Mouse (Mus musculus): ENCODE results near the gene Ppp1r9b. TPM values are rescaled to one million over a fixed set of nuclear protein-coding genes. Genes with fewer than 3 reads are reported as not detected.
A peak's percentile ranks its signal among the peaks of the same experiment; 100 is the strongest.

Ppp1r9b gene
- total and polyA plus RNA-seq, 2 experiments from 2014 or later: 20.4 to 217 TPM

- H3K27ac ChIP-seq (ENCODE audit: low read depth, low read length): 0 out of 2 replicates have a peak overlapping the region, but pooled peaks have one; percentile 59
- peak overlapping the region; percentile 97 for H3K9ac ChIP-seq (replicated peaks; ENCODE audit: low read length, poor library complexity, severe bottlenecking)
- H3K27me3 ChIP-seq (ENCODE audit: insufficient read depth, low read length): no peaks in the 10 kb centered on the region
- H3K36me3 ChIP-seq (ENCODE audit: insufficient read depth, low read length): peaks cover 24% of the 10 kb centered on the region; the same call in 1 of the 2 replicates
- ATAC-seq (ENCODE audit: low FRiP score) (no peak), DNase-seq (ENCODE audit: low spot score) (no peak)
- peak overlapping the region; percentile 91 for H3K4me3 ChIP-seq (ENCODE audit: low read depth, low read length)
- H3K4me1 ChIP-seq (ENCODE audit: insufficient read depth, low read length): peaks cover 19% of the 10 kb centered on the region; the same call in 1 of the 2 replicates
- WGBS: 40% methylated on average over 3 of the region's 3 CpGs
- TF ChIP-seq CTCF (IDR thresholded peaks at IDR 0.05): no peak
- H3K9me3 ChIP-seq (ENCODE audit: low read length): no peaks in the 10 kb centered on the region
- H3K4me2 ChIP-seq (ENCODE audit: low read depth, low read length, poor library complexity, severe bottlenecking): peak overlapping the region; percentile 88
Observed at GRCm38 (mm10) chr11:95012075-95012474, 21.2 kb downstream of the Ppp1r9b start.

GRCm38 (mm10) chr11:95012487-95012886 lies 21.7 kb downstream of the Ppp1r9b start:
- H3K9me3 ChIP-seq (ENCODE audit: low read length): no peaks in the 10 kb centered on the region
- peak overlapping the region; percentile 91; the same call in 1 of the 2 replicates for H3K4me3 ChIP-seq (ENCODE audit: low read depth, low read length)
- peaks cover 24% of the 10 kb centered on the region; the same call in 1 of the 2 replicates for H3K36me3 ChIP-seq (ENCODE audit: insufficient read depth, low read length)
- H3K27me3 ChIP-seq (ENCODE audit: insufficient read depth, low read length): no peaks in the 10 kb centered on the region
- no peak for TF ChIP-seq CTCF (IDR thresholded peaks at IDR 0.05)
- ATAC-seq (ENCODE audit: low FRiP score) (no peak), DNase-seq (ENCODE audit: low spot score) (no peak)
- H3K27ac ChIP-seq (ENCODE audit: low read depth, low read length): 0 out of 2 replicates have a peak overlapping the region, but pooled peaks have one; percentile 59
- peak overlapping the region; percentile 88 for H3K4me2 ChIP-seq (ENCODE audit: low read depth, low read length, poor library complexity, severe bottlenecking)
- 21% methylated on average over 3 of the region's 3 CpGs for WGBS
- H3K9ac ChIP-seq (replicated peaks; ENCODE audit: low read length, poor library complexity, severe bottlenecking): peak overlapping the region; percentile 97; the same call in 1 of the 2 replicates
- H3K4me1 ChIP-seq (ENCODE audit: insufficient read depth, low read length): peaks cover 15% of the 10 kb centered on the region; the same call in 1 of the 2 replicates

- H3K9me3 ChIP-seq (ENCODE audit: low read length): no peaks in the 10 kb centered on the region
- H3K27me3 ChIP-seq (ENCODE audit: insufficient read depth, low read length): no peaks in the 10 kb centered on the region
- DNase-seq (ENCODE audit: low spot score): no peak
- WGBS: 78% methylated on average over 3 of the region's 3 CpGs
- H3K4me3 ChIP-seq (ENCODE audit: low read depth, low read length): no peak overlapping the region
- TF ChIP-seq CTCF (IDR thresholded peaks at IDR 0.05): no peak
- H3K36me3 ChIP-seq (ENCODE audit: insufficient read depth, low read length): peaks cover 42% of the 10 kb centered on the region
- peaks cover 8% of the 10 kb centered on the region; the same call in 1 of the 2 replicates for H3K4me1 ChIP-seq (ENCODE audit: insufficient read depth, low read length)
- no peak for ATAC-seq (ENCODE audit: low FRiP score)
- no peak overlapping the region for H3K4me2 ChIP-seq (ENCODE audit: low read depth, low read length, poor library complexity, severe bottlenecking)
- no peak overlapping the region for H3K27ac ChIP-seq (ENCODE audit: low read depth, low read length)
- peak overlapping the region; percentile 13; the same call in 1 of the 2 replicates for H3K9ac ChIP-seq (replicated peaks; ENCODE audit: low read length, poor library complexity, severe bottlenecking)
Observed at GRCm38 (mm10) chr11:95015484-95015883, 24.6 kb downstream of the Ppp1r9b start.

- Histone ChIP-seq H3K27me3 (ENCODE audit: insufficient read depth, low read length) (no peaks in the 10 kb centered on the region), H3K9ac (replicated peaks; ENCODE audit: low read length, poor library complexity, severe bottlenecking) (no peak overlapping the region), H3K4me1 (ENCODE audit: insufficient read depth, low read length) (no peaks in the 10 kb centered on the region), H3K27ac (ENCODE audit: low read depth, low read length) (no peak overlapping the region), H3K36me3 (ENCODE audit: insufficient read depth, low read length) (peaks cover 63% of the 10 kb centered on the region), H3K9me3 (ENCODE audit: low read length) (no peaks in the 10 kb centered on the region), H3K4me2 (ENCODE audit: low read depth, low read length, poor library complexity, severe bottlenecking) (no peak overlapping the region), H3K4me3 (ENCODE audit: low read depth, low read length) (no peak overlapping the region)
- ATAC-seq (ENCODE audit: low FRiP score) (no peak), DNase-seq (ENCODE audit: low spot score) (no peak)
- 83% methylated on average over 10 of the region's 10 CpGs for WGBS
- TF ChIP-seq CTCF (IDR thresholded peaks at IDR 0.05): peak; percentile 67
Observed at GRCm38 (mm10) chr11:95022237-95022992, 31.6 kb downstream of the Ppp1r9b start.

GRCm38 (mm10) chr11:95023481-95023880 lies 32.6 kb downstream of the Ppp1r9b start:
- no peak overlapping the region for H3K9ac ChIP-seq (replicated peaks; ENCODE audit: low read length, poor library complexity, severe bottlenecking)
- H3K27me3 ChIP-seq (ENCODE audit: insufficient read depth, low read length): no peaks in the 10 kb centered on the region
- DNase-seq (ENCODE audit: low spot score) (no peak), ATAC-seq (ENCODE audit: low FRiP score) (no peak)
- no peak overlapping the region for H3K4me2 ChIP-seq (ENCODE audit: low read depth, low read length, poor library complexity, severe bottlenecking)
- WGBS: 97% methylated on average over 9 of the region's 9 CpGs
- no peak overlapping the region for H3K27ac ChIP-seq (ENCODE audit: low read depth, low read length)
- no peaks in the 10 kb centered on the region for H3K9me3 ChIP-seq (ENCODE audit: low read length)
- H3K4me3 ChIP-seq (ENCODE audit: low read depth, low read length): no peak overlapping the region
- H3K36me3 ChIP-seq (ENCODE audit: insufficient read depth, low read length): peaks cover 63% of the 10 kb centered on the region
- no peak; the same call in 1 of the 2 replicates for TF ChIP-seq CTCF (IDR thresholded peaks at IDR 0.05)
- H3K4me1 ChIP-seq (ENCODE audit: insufficient read depth, low read length): no peaks in the 10 kb centered on the region

Measured in midbrain, postnatal 0 days (tissue).